Mouse (Mus musculus) heart, postnatal 10 days (tissue): ENCODE results near the gene Gdf15. TPM values are rescaled to one million over a fixed set of nuclear protein-coding genes. Genes with fewer than 3 reads are reported as not detected.
A peak's percentile ranks its signal among the peaks of the same experiment; 100 is the strongest.

Experiments used
- DNase-seq, 2 experiments: peaks; one replicate each; pipeline ENCODE4 v3.0.0; 2021
- intact Hi-C: fragments of 180-260 bp; cut with DNase I; formaldehyde crosslinking; loops from one replicate; pipeline ENCODE4 v1.15.1; 2025
- total RNA-seq, 2 experiments: library from RNA; stranded (reverse); gene quantifications; 2 replicates each; pipeline ENCODE4 v1.2.3; 2021

Gdf15 gene
- 1 to 10 TPM in 1 of 2 experiments, under 1 TPM in 1; 0.86 to 1.1 TPM for total RNA-seq

- no peak for DNase-seq
- intact Hi-C loops: no loop called here
These were observed at the start of gene Gdf15 for GRCm38 (mm10) chr8:70632346-70632892. TSS of gene Gdf15 (minus strand) at chr8:70632456.

GRCm38 (mm10) chr8:70681410-70681809 is 49.2 kb upstream of the Gdf15 start:
- intact Hi-C loops: no loop called here
- DNase-seq: peak in 1 of 2 experiments; percentile 44

- intact Hi-C loops: no loop called here
These were observed 47.8 kb upstream of the Gdf15 start for GRCm38 (mm10) chr8:70680039-70680438.

GRCm38 (mm10) chr8:70679404-70679803 is 47.1 kb upstream of the Gdf15 start:
- intact Hi-C loops: no loop called here
- no peak for DNase-seq

More at GRCm38 (mm10) chr8:70680039-70680438, 47.8 kb upstream of the Gdf15 start:
- peak; percentile 30 to 41 for DNase-seq

GRCm38 (mm10) chr8:70678679-70679078 is 46.4 kb upstream of the Gdf15 start:
- intact Hi-C loops: no loop called here
- DNase-seq: peak in 1 of 2 experiments; percentile 11

GRCm38 (mm10) chr8:70677451-70678080 is 45.3 kb upstream of the Gdf15 start:
- no peak for DNase-seq
- intact Hi-C loops: loop anchor here (2.0 kb wide), 1 partner anchor 13 kb away; no protein-coding TSS in a partner anchor

GRCm38 (mm10) chr8:70675336-70675735 is 43.1 kb upstream of the Gdf15 start:
- no peak for DNase-seq
- intact Hi-C loops: no loop called here

GRCm38 (mm10) chr8:70674716-70675115 is 42.5 kb upstream of the Gdf15 start:
- no peak for DNase-seq
- intact Hi-C loops: no loop called here

GRCm38 (mm10) chr8:70674109-70674508 is 41.9 kb upstream of the Gdf15 start:
- intact Hi-C loops: no loop called here
- DNase-seq: no peak

- intact Hi-C loops: loop anchor here (1.0 kb wide), 1 partner anchor 27 kb away; no protein-coding TSS in a partner anchor
- peak; percentile 99 for DNase-seq
These were observed 41.0 kb upstream of the Gdf15 start, which contains the start of gene Lsm4 for GRCm38 (mm10) chr8:70673079-70673856. TSS of gene Lsm4 (plus strand) at chr8:70673248.

- DNase-seq: no peak
- intact Hi-C loops: loop anchor here (1.0 kb wide), 1 partner anchor 28 kb away; no protein-coding TSS in a partner anchor
These were observed 40.2 kb upstream of the Gdf15 start for GRCm38 (mm10) chr8:70672325-70673078.

GRCm38 (mm10) chr8:70671615-70672324 is 39.5 kb upstream of the Gdf15 start:
- DNase-seq: peak; percentile 69 to 70

GRCm38 (mm10) chr8:70667071-70667470 is 34.8 kb upstream of the Gdf15 start:
- DNase-seq: peak; percentile 80 to 81
- intact Hi-C loops: no loop called here

More at GRCm38 (mm10) chr8:70671615-70672324, 39.5 kb upstream of the Gdf15 start:
- intact Hi-C loops: no loop called here

GRCm38 (mm10) chr8:70665599-70665998 is 33.3 kb upstream of the Gdf15 start:
- intact Hi-C loops: no loop called here

GRCm38 (mm10) chr8:70664631-70665030 is 32.4 kb upstream of the Gdf15 start:
- intact Hi-C loops: no loop called here
- DNase-seq: no peak

More at GRCm38 (mm10) chr8:70665599-70665998, 33.3 kb upstream of the Gdf15 start:
- DNase-seq: no peak

- intact Hi-C loops: no loop called here
- DNase-seq: no peak
These were observed 31.4 kb upstream of the Gdf15 start for GRCm38 (mm10) chr8:70663691-70664090.

- intact Hi-C loops: no loop called here
- DNase-seq: no peak
These were observed 28.0 kb upstream of the Gdf15 start, which contains the start of gene Pgpep1 for GRCm38 (mm10) chr8:70660273-70660725. TSS of gene Pgpep1 (minus strand) at chr8:70660388.

GRCm38 (mm10) chr8:70659604-70660272 is 27.5 kb upstream of the Gdf15 start:
- intact Hi-C loops: no loop called here
- peak; percentile 92 to 94 for DNase-seq
